Mouse (Mus musculus) ES-Bruce4 (cell line): Measurements from ENCODE around the gene Mef2c.

ENCODE experiments used
- CTCF ChIP-seq: IDR thresholded peaks from one replicate; pipeline ENCODE4 v1.8.1; 2011; ENCODE audit warnings: low read depth, low read length
- EP300 ChIP-seq: IDR thresholded peaks from 2 replicates; pipeline ENCODE4 v1.6.1; 2011; ENCODE audit warnings: low read depth, low read length; ENCODE audit not compliant: insufficient read depth

GRCm38 (mm10) chr13:83579410-83579809 lies 75.6 kb downstream of the Mef2c start:
- TF ChIP-seq CTCF (no peak), EP300 (no peak)
